Mouse (Mus musculus) cortical plate, adult 2 months (tissue): ENCODE measurements around the gene Cux2.

Experiments
- CTCF ChIP-seq: fragments of 200-500 bp; IDR thresholded peaks from 2 replicates; pipeline ENCODE4 v1.5.1; 2011; ENCODE audit warnings: mild to moderate bottlenecking, control low read depth, low read length; ENCODE audit not compliant: insufficient read depth; ENCODE audit errors: extremely low read depth
- POLR2A ChIP-seq: fragments of 200-500 bp; IDR thresholded peaks from 2 replicates; pipeline ENCODE4 v1.6.1; 2011; ENCODE audit warnings: mild to moderate bottlenecking, low read length, control low read depth; ENCODE audit not compliant: insufficient read depth; ENCODE audit errors: extremely low read depth

GRCm38 (mm10) chr5:122081471-122081870, 31.6 kb upstream of the Cux2 start:
- no peak for TF ChIP-seq POLR2A
- TF ChIP-seq CTCF: no peak
